Mouse (Mus musculus): ENCODE results near the gene Efs.

Gene Efs

DNA sequence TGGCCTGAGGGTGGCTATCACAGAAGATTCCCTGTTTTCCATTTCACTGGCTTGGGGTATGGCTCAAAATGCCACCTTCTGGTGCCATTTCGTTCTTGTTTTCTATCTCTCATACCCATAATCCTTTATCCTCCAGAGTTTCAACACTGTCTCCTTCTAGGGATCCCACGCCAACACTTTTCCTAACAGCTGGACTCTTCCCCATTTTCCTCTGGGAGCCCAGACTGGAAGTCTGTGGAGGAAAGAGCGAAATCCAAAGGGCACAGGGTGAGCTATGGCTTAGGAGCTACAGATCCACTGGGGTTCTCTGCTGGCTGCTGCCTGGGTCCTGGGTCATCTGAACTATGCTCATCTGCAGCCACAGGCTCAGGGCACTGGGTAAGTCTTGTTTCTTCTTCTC is 51.8 kb downstream of the Efs start:
- DNase-seq (ENCODE audit: low read depth, low spot score): no peak

DNA sequence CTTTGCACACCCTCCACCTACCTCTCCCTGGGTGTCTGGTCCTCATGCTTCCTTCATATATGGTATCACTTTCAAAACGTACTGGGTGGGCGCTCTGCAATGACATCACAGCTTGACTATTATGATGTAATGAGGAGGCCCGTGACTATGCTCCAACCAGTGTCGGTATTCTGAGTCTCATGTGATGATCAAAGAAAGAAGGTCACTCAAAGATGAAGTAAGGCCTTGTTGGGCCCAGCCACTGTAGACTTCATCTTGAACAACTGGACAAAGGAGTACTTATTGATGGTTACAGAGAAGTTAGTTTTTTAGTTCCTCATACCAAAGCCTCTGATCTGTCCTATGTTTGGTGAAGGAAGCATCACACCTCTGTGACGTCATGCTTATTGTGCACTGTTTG is 55.1 kb downstream of the Efs start, which contains the start of gene Homez:
TSS of gene Homez (minus strand) at position 101 of the 400 bp plus-strand sequence.
- no peak for DNase-seq (ENCODE audit: low read depth, low spot score)

DNA sequence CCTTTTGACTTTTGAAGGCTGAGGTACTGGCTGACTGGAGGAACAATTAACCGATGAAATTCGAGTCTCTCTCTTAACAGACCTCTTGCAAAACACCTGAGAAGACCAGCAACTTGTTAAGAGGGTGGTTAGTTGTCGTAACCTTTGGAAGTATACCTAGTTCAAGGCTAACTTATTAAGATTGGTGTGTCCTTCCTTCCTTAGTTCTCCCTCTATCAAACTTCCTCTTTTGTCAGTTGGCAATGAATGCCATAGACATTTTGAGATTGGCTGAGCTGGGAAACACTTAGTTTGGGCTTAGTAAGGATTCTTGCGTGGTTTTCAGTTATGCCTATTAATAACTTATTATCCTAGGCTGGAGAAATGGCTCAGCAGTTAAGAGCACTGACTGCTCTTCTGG is 57.9 kb downstream of the Efs start:
- DNase-seq (ENCODE audit: low read depth, low spot score): no peak

DNA sequence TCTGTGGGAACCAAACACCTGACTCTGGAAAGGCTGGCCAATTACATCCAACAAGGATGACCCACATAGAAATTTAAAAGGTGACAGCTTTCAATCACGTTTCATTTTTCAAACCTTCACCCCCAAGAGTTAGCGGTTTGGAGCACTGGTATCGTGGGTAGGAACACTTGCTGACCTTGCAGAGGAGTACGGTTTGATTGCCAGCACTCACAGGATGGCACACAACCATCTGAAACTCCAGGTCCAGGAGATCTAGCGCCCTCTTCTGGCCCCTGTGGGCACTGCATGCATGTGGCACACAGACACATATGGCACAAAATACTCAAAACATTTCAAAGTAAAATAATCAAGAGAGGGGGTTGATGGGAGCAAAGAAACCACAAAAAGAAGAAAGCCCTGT is 59.0 kb downstream of the Efs start:
- DNase-seq (ENCODE audit: low read depth, low spot score): no peak
